7 mouse cellular contexts compared by ENCODE assay signal in the genomic region with DNA sequence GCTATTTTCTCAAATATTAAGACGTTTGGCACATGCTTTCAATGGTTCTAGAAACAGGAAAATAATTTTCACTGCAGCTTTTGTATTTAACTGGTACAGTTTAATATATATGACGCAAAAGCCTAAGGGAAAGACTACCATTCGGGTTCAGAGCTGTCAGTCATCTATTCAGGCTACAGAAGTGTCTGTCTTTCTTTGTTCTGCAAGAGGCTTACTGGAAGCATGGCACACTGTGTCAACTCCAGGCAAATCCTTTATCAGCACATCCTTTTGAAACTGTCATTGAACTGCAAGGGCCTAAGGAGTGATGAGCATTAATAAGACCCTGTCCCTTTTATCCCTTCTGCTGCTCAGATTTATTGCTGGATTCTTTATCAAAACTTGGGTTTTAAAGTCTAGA.
DNase-seq lines count a peak whose midpoint lies in the region; ATAC-seq and TF ChIP-seq lines count a peak whose summit lies in the region.
"Not testable (repeated sequence)": the region's sequence is repeated elsewhere in the genome, so short reads cannot be mapped to it uniquely, and the experiment has no call there.

No protein-coding gene starts in this region.

- not testable (repeated sequence) for H3K27me3 ChIP-seq in forebrain, embryonic 13.5 days; forebrain, embryonic 15.5 days; hindbrain, embryonic 11.5 days (ENCODE audit: control insufficient read depth, insufficient read depth, low read length); midbrain, embryonic 12.5 days; midbrain, embryonic 14.5 days (ENCODE audit: control insufficient read depth, insufficient read depth, low read length); midbrain, embryonic 16.5 days (ENCODE audit: control insufficient read depth, insufficient read depth, low read depth, low read length)

- ATAC-seq in forebrain, embryonic 13.5 days, result peak; percentile 66; the same call in 1 of the 2 replicates
- 0 out of 2 replicates have a peak, but pooled peaks have one; percentile 41 for ATAC-seq in forebrain, embryonic 15.5 days (replicated peaks)
- 0 out of 2 replicates have a peak, but pooled peaks have one; percentile 45 for ATAC-seq in hindbrain, embryonic 11.5 days (ENCODE audit: low FRiP score)
- peak; percentile 75 for ATAC-seq in midbrain, embryonic 12.5 days (ENCODE audit: low FRiP score, low read depth)
- peak; percentile 57; the same call in 1 of the 2 replicates for ATAC-seq in midbrain, embryonic 14.5 days (ENCODE audit: low FRiP score, low TSS enrichment)
- ATAC-seq in midbrain, embryonic 16.5 days, result peak; percentile 88

- WGBS in forebrain, embryonic 13.5 days, result 53% methylated on average over 3 of the region's 3 CpGs
- WGBS in forebrain, embryonic 15.5 days, result 52% methylated on average over 3 of the region's 3 CpGs
- 65% methylated on average over 3 of the region's 3 CpGs for WGBS in hindbrain, embryonic 11.5 days
- 38% methylated on average over 3 of the region's 3 CpGs for WGBS in midbrain, embryonic 12.5 days
- WGBS in midbrain, embryonic 14.5 days, result 32% methylated on average over 3 of the region's 3 CpGs
- whole genome bisulfite sequencing in midbrain, embryonic 16.5 days, result 31% methylated on average over 3 of the region's 3 CpGs

- TF ChIP-seq CTCF in brain, embryonic 14.5 days (IDR thresholded peaks at IDR 0.05; ENCODE audit: borderline replicate concordance, extremely low read depth, insufficient read depth, insufficient read length), result not testable (repeated sequence)

- peak; percentile 55 for DNase-seq in brain, embryonic 14.5 days (ENCODE audit: low read depth)
- DNase-seq in hindbrain, embryonic 11.5 days (ENCODE audit: low spot score), result not testable (repeated sequence)
- peak; percentile 36 for DNase-seq in midbrain, embryonic 14.5 days

- not testable (repeated sequence) for H3K4me1 ChIP-seq in forebrain, embryonic 13.5 days; forebrain, embryonic 15.5 days; hindbrain, embryonic 11.5 days (replicated peaks; ENCODE audit: control insufficient read depth, insufficient read depth, low read length); midbrain, embryonic 12.5 days; midbrain, embryonic 14.5 days (ENCODE audit: control insufficient read depth, insufficient read depth, low read length); midbrain, embryonic 16.5 days (ENCODE audit: control insufficient read depth, insufficient read depth, low read length)

- H3K4me3 ChIP-seq in forebrain, embryonic 13.5 days; forebrain, embryonic 15.5 days; hindbrain, embryonic 11.5 days (ENCODE audit: low read depth, low read length); midbrain, embryonic 12.5 days; midbrain, embryonic 14.5 days (replicated peaks; ENCODE audit: low read depth, low read length); midbrain, embryonic 16.5 days (ENCODE audit: low read depth, low read length): not testable (repeated sequence)

- not testable (repeated sequence) for H3K27ac ChIP-seq in forebrain, embryonic 13.5 days; forebrain, embryonic 15.5 days (replicated peaks); hindbrain, embryonic 11.5 days (ENCODE audit: low read depth, low read length); midbrain, embryonic 12.5 days (replicated peaks); midbrain, embryonic 14.5 days (replicated peaks; ENCODE audit: low read depth, low read length); midbrain, embryonic 16.5 days (ENCODE audit: low read length)

- H3K4me2 ChIP-seq in forebrain, embryonic 13.5 days; forebrain, embryonic 15.5 days (replicated peaks); hindbrain, embryonic 11.5 days (replicated peaks; ENCODE audit: low read depth, low read length); midbrain, embryonic 12.5 days (replicated peaks); midbrain, embryonic 14.5 days (ENCODE audit: low read length); midbrain, embryonic 16.5 days (ENCODE audit: low read length): not testable (repeated sequence)

- H3K9ac ChIP-seq in forebrain, embryonic 13.5 days; forebrain, embryonic 15.5 days (replicated peaks); hindbrain, embryonic 11.5 days (ENCODE audit: low read depth, low read length); midbrain, embryonic 12.5 days (replicated peaks); midbrain, embryonic 14.5 days (replicated peaks; ENCODE audit: low read length); midbrain, embryonic 16.5 days (ENCODE audit: low read depth, low read length): not testable (repeated sequence)

- H3K36me3 ChIP-seq in forebrain, embryonic 13.5 days (ENCODE audit: poor library complexity, severe bottlenecking); forebrain, embryonic 15.5 days; hindbrain, embryonic 11.5 days (ENCODE audit: control insufficient read depth, insufficient read depth, low read length); midbrain, embryonic 12.5 days; midbrain, embryonic 14.5 days (ENCODE audit: control insufficient read depth, insufficient read depth, low read length); midbrain, embryonic 16.5 days (ENCODE audit: control insufficient read depth, insufficient read depth, low read length): not testable (repeated sequence)

- not testable (repeated sequence) for H3K9me3 ChIP-seq in forebrain, embryonic 13.5 days (replicated peaks); forebrain, embryonic 15.5 days; hindbrain, embryonic 11.5 days (ENCODE audit: control insufficient read depth, low read length); midbrain, embryonic 12.5 days; midbrain, embryonic 14.5 days (ENCODE audit: control insufficient read depth, low read length); midbrain, embryonic 16.5 days (replicated peaks; ENCODE audit: control insufficient read depth, low read length, poor library complexity, severe bottlenecking)

- not testable (repeated sequence) for TF ChIP-seq POLR2A in brain, embryonic 14.5 days (IDR thresholded peaks at IDR 0.05; ENCODE audit: borderline replicate concordance, extremely low read depth, insufficient read depth, insufficient read length, poor library complexity, severe bottlenecking)
